Mouse (Mus musculus) testis, postnatal 14 days (tissue): ENCODE results near the gene 1700010I14Rik.

ENCODE experiments used
- DNase-seq: peaks from one replicate; pipeline ENCODE4 v3.0.0; 2021; ENCODE audit warnings: low spot score

Gene 1700010I14Rik

GRCm38 (mm10) chr17:8988119-8988807 is at the start of gene 1700010I14Rik:
1700010I14Rik (plus strand) TSS chr17:8988333.
- DNase-seq: peak; percentile 83

DNA sequence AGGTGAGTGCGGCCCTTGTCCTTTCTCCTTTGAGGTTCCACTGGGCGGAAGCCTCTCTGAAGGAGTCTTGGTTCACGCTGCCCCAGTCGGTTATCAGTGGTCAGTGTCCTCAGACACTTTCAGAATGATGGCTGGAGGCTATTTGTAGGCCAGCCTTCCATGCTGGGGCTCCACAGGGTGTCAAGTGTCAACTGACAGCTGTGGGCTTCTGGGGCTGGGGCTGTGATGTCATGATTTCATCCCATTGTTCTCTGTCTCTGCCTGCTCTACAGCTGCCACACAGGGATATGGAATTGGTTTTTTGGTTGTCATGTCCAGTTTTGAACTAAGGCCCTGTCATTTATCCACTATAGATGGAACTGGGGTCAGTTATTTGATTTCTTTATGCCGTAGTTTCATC is 36.5 kb upstream of the 1700010I14Rik start:
- no peak for DNase-seq

- no peak for DNase-seq
These were observed 35.2 kb upstream of the 1700010I14Rik start for GRCm38 (mm10) chr17:8952951-8953350.

DNA sequence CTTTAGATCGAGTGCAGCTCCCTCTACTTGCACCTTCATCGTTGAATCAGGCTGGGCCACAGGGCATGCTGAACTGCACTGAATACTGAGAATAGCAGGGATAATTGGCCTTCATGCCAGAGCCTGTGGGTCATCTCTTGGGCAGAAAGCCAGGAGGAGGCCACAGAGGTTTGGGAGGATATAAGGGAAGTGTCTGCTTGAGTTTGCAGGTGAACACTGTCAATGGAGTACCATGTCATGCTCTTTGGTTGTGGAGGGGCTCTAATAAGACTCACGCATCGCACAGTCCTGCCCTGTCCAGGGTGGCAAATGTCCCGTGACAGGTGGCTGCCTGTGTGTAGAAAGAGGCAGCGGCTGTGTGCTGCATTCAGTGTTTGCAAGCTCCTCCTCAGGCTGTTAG is 30.0 kb upstream of the 1700010I14Rik start:
- DNase-seq: no peak

GRCm38 (mm10) chr17:8960386-8960785 is 27.7 kb upstream of the 1700010I14Rik start:
- no peak for DNase-seq

DNA sequence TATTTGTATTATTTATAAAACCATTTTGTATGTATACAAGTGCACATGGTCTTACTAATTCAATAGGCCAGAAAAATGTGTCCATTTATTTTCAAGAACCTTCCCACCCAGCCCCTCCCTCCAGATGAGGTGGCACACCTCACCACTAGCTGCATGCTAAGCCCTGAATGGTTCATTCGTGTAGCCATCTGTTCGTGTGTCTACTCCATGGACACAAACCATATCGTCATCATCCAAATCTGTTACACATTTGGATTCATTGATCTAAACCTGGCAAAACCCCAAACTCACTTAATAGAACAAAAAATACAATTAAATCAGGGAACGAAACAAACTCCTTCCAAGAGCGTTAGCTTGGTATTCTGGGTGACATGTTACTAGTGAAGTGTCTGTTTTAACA is 27.0 kb upstream of the 1700010I14Rik start:
- no peak for DNase-seq

DNA sequence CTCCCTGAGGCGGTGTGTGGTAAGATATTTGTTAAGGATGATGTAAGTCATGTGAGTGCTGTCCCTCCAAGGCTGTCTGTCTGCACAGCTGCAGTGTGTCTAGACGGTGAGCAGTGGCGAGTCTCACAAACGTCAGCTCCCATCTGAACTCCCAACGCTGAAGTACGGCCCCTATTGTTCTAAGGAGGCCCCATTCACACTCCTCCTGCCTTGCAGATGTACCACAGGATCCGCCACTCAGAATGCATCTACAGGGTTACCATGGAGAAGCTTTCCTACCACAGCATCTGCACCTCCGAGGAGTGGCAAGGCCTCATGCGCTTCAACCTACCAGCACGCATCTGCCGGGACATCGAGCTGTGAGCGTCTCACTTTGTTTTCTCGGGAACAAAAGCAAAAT is 26.5 kb upstream of the 1700010I14Rik start:
- no peak for DNase-seq

DNA sequence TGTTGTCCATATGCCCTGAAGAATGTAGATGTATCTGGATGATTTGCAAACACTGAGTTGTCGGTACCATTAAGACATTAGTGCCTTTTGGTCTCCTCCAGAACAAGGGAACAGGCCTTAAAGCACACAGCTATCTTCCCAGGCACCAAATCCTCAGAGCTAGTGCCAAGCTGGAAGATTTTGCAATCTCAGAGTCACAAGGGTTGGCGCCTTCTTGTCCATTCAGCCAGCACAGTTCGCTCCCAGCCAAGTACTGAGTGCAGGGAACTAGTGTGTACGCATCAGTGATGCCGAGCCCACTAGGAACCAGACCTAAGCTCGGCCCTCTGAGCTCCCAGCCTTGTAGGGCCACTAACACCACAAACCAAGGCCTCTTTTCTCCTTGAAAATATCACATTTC is 23.0 kb upstream of the 1700010I14Rik start:
- no peak for DNase-seq

GRCm38 (mm10) chr17:8972152-8972854 is 15.8 kb upstream of the 1700010I14Rik start:
- DNase-seq: no peak

DNA sequence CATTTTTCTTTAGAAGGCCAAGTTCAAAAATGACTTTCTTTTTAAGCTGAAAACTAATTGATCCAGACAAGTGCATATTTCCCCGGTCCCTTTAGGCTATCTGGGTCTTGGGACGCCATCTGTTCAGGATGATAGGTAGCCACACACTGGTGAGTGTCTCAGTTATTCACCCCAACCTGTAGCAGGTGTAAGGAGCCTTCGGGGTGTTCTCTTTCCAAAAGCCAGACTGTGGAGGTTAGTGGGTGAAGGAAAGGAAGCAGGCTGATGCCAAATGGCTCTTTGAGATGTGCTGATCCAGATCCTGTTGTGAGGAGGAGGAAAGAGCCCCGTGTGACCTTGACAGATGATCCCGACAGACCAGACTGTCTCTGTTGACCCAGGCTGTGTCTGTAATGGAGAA is 14.8 kb upstream of the 1700010I14Rik start:
- no peak for DNase-seq

DNA sequence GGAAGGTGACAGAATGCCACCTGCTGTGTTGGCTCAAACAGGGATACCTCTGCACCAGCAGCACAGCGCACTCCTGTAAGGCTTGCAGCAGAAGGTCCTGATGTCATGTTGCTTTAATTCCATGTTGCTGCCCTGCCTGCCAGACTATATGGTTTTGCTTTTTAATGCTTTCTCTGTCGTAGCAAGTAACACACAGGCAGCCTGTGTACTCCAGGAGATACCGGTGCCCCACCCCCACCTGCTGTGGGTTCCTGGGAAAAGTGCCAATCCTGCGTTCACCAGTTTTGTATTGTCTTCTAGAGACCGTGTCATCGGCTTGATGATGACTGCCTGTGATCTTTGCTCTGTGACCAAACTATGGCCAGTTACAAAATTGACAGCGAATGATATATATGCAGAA is 13.7 kb upstream of the 1700010I14Rik start:
- no peak for DNase-seq

DNA sequence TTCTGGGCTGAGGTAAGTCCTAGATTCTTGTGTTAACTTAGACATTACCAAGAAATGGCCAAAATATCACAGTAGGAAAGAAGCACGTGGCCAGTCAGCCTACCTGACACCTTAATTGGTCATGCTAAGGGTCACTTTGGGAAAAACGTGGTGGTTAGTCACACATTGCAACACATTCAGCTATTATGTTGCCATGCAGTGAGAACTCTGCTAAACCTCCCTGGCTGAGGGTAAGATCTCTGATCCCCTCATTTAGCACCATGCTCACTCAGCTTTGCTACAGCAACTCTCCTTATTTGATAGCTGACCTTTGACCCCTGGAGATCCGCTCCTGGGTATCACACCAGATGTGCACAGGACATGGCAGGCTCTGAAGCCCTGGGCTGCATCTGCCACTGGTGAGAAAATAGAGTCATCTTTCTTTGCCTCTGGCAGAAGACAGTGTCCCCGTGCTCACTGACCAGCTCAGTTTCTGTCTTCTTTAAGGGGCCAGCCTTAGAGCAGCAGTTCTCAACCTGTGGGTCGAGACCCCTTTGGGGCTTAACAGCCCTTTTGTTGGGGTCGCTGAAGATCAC is 13.2 kb upstream of the 1700010I14Rik start:
- no peak for DNase-seq

- no peak for DNase-seq
These were observed 11.4 kb upstream of the 1700010I14Rik start for GRCm38 (mm10) chr17:8976745-8977144.

- DNase-seq: no peak
These were observed 10.9 kb upstream of the 1700010I14Rik start for GRCm38 (mm10) chr17:8977271-8977670.

- DNase-seq: no peak
These were observed 4.6 kb upstream of the 1700010I14Rik start for GRCm38 (mm10) chr17:8983576-8983975.

DNA sequence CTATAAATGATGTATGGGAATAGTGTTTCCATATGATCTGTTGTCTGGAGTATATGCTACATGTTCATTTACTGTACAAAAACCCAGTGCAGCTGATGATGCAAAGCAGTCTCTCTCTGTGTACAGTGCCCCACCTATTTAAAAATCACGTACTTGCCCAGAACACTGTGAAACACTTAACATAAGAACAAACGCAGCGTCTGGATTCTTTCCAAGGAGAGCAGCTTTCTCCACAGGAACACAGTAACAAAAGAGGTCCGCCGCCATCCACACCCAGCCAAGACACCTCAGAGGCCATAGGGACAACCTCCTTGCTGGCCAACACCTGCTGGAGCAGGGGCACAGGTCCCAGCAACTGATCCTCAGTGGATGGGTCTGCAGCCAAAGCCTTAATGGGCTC is 2.4 kb upstream of the 1700010I14Rik start:
- peak; percentile 13 for DNase-seq

DNA sequence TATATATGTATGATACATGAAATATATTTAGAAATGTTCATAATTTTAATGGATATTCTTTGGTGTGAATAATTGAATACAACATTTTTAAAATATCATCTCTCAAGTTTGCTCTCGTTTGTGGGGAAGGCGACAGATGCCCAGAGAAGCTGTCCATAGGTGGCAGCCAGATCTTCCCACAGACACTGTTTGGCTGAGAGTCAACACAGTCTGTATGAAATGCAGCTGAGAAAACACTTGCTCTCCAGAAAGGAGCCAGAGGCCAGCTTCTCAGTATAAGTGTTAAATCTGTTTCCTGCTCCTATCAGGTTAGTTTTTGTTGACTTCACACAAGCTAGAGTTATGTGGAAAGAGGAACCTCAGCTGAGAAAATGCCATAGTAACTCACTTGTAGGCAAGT is 1.6 kb upstream of the 1700010I14Rik start:
- DNase-seq: no peak

GRCm38 (mm10) chr17:8987369-8987768 is 764 bp upstream of the 1700010I14Rik start:
- no peak for DNase-seq

- no peak for DNase-seq
These were observed 3.0 kb downstream of the 1700010I14Rik start for GRCm38 (mm10) chr17:8991160-8991559.

DNA sequence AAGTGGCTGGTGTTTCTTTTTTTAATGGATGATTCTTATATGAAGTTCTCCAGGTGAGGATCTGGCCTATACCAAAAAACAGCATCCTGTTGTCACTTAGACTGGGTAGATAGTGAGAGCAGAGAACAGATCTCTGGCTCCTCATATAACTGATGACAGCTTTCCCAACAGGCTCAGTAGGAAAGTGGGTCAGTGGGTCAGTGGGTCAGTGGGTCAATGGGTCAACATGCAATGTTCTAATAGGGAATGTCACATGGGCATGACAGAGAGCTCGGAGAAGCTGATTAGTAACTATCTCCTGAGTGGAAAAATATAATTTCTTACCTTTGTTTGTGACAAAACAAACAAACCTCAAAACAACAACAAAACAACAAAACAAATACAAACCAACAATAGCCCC is 7.2 kb downstream of the 1700010I14Rik start:
- no peak for DNase-seq

DNA sequence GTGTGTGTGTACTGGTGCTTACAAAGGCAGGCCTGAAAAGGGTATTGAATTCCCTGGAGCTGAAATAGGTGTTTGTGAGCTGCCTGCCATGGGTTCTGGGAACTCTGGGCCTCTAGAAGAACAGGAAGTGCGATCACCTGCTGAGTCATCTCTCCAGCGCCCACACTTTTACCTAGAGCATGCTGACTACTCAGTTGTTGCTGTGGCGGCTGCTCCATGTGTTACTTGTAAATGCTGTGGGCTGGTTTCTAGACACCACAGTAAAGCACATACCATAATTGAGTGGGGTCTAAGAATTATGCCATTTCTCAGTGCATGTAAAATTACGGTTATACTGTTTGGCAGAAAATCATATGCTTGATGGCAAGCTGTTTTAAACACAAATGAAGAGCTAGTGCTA is 14.3 kb downstream of the 1700010I14Rik start:
- no peak for DNase-seq

GRCm38 (mm10) chr17:9004516-9004915 is 16.4 kb downstream of the 1700010I14Rik start:
- no peak for DNase-seq

GRCm38 (mm10) chr17:9023198-9023942 is 35.2 kb downstream of the 1700010I14Rik start:
- no peak for DNase-seq
